Mouse (Mus musculus): ENCODE data around the gene Tmem14c.

DNA sequence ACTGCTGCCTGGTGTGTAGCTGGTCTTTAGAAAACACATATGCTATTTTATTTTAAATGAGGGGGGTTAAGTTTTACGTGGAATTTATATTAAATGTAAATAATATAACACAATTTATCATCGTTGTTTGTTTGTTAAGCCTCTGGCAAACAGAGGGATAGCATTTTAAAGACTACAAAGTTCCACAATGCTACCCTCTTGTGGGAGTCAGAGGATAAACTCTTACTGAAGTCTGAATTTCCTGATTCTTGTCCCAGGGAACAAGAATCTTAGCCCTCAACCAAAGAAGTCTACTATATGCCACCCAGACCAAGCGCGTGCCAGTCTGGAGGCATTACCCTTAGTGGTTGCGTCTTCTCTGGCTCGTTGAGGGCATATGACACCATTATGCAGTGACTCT, 31.2 kb downstream of the Tmem14c start:
- no peak for TF ChIP-seq CTCF (IDR thresholded peaks at IDR 0.05; ENCODE audit: extremely low read depth, insufficient read depth, low read length)
- no peak for TF ChIP-seq POLR2A (IDR thresholded peaks at IDR 0.05; ENCODE audit: extremely low read depth, insufficient read depth, low read length)

Measured in cortical plate, adult 2 months (tissue).